Mouse (Mus musculus) cerebellum, adult 2 months (tissue): ENCODE results near the gene Tpst2.

Experiments
- CTCF ChIP-seq: fragments of 200-500 bp; IDR thresholded peaks from 2 replicates; pipeline ENCODE4 v1.5.1; 2011; ENCODE audit warnings: low read depth, mild to moderate bottlenecking, control low read depth, low read length, moderate library complexity, borderline replicate concordance; ENCODE audit not compliant: insufficient read depth
- POLR2A ChIP-seq: fragments of 200-500 bp; IDR thresholded peaks from 2 replicates; pipeline ENCODE4 v1.6.1; 2011; ENCODE audit warnings: low read length, control low read depth, borderline replicate concordance; ENCODE audit not compliant: insufficient read depth

DNA sequence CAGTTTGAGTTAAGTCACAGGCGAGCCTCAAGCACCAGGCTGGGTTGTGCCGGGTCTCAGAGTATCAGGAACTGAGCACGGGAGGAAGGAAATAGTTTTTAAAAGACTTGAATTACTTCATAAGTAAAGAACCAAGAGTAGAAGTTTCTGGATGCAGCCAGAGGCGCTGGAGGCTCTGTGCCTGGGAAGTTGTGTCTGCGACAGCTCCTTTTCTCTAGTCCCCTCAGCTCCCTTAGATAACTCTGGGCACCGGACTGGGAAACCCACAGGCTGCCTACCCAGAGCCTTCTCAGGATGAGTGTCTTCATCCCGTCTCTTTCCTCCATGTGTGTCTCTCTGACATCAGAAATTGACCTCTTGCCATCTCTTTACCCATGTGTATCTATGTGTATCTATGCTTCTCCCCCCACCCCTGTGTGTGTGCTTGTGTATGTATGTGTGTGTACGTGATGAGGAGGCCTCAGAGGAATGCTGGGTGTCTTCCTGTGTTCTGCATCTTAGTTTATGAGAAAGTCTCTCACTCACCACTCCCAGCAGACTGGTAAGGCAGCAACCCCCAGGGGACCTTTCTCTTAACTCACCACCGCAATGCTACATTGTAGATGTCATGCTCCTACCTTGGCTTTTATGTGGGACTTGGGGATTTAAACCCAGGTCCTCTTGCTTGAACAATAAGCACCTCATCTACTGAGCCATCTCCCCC, 6.4 kb downstream of the Tpst2 start:
- TF ChIP-seq POLR2A (no peak), CTCF (no peak)
